Mouse (Mus musculus) frontal cortex, adult 2 months (tissue): ENCODE data around the gene Slc5a10. TPM values are rescaled to one million over a fixed set of nuclear protein-coding genes. Genes with fewer than 3 reads are reported as not detected.

Experiments used
- DNase-seq, 2 experiments: peaks; one replicate each; pipeline ENCODE4 v3.0.0; 2022; ENCODE audit warnings: low spot score in 1 of 2; ENCODE audit errors: extremely low spot score in 1 of 2
- polyA plus RNA-seq: library from polyadenylated mRNA; depleted of rRNA; stranded (reverse); fragments of >200 nt; gene quantifications from 2 replicates; pipeline ENCODE4 v1.2.3, GENCODE M21; 2012

Slc5a10 gene
- polyA plus RNA-seq, 1 experiment, result 0.04 TPM

DNA sequence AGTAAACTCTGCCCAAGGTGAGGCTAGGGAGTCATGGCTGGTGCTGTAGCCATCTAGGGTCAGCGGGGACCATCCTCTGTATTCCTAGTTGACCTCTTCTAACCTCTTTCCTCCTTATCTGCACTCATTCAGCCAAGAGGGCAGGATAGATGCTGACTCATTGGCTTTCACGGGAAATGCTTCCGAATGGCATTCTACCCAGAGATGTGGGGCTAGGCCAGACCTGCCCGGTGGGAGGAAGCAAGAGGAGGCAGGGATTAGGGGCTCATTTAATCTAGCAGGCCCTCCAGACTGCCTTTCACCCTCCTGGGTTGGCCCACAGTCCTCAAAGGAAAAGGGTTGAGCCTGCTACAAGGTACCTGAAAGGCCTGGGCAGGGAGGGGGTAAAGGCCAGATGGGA, 14.4 kb downstream of the Slc5a10 start:
- DNase-seq, result no peak

GRCm38 (mm10) chr11:61705581-61705980, 15.0 kb downstream of the Slc5a10 start:
- DNase-seq, result no peak

GRCm38 (mm10) chr11:61702494-61702893, 18.1 kb downstream of the Slc5a10 start:
- no peak for DNase-seq

DNA sequence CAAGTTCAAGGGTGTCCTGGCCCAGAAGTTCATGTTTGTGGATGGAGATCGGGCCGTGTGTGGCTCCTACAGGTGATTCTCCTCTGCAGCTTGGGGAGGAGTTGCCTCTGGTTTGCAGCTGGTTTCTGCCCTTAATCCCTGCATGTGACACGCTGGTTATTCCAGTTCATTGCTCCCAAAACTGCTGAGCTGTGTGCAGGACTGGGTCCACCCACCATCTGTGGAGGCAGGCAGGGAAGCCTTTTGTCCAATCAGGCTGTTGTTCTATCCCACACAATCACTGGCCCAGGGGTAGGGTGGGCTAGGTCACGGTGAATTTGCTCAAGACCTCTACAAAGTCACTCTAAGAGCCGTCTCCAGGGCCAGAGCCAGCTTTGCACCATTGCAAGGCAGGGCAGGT, 18.9 kb downstream of the Slc5a10 start:
- no peak for DNase-seq

GRCm38 (mm10) chr11:61699933-61700332, 20.7 kb downstream of the Slc5a10 start:
- no peak for DNase-seq

DNA sequence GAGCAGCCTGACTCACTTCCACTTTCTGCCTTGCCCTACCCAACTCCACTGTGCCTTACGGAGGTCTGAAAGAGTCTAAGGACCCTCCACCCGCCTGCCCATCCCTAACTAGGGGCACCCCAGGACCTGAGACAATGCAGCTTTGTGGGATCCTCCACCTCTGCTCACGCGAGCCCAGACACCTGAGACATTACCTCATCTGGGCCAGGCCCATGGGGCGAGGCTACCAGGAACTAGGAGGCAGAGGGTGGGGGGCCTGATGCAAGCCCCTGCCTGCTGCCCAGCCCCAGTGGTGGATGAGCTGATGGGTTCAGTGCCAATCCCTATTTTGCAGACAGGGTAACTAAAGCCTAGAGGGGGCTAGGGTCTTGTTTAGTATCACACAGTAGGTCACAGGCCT, 21.2 kb downstream of the Slc5a10 start:
- no peak for DNase-seq

- DNase-seq, result no peak
Observed at GRCm38 (mm10) chr11:61698852-61699251, 21.8 kb downstream of the Slc5a10 start.

DNA sequence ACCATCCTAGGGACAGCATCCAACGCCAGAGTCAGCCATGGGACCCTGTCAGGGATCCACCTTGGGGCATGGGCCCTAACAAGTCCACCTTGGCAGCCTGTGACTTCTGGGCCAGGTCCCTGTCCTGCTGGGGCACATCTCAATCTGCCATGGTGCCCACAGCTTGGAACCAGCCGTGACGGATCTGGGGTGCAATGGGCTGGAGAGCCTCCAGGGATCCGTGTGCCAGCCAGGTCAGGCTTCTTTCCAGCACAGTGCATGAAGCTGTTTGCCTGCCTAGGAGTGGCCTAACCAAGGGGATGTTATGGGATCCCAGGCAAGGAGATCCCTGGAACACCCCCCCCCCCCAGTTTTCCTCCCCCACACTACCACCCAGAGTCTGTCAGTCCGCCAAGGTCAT, 27.6 kb downstream of the Slc5a10 start:
- no peak for DNase-seq

DNA sequence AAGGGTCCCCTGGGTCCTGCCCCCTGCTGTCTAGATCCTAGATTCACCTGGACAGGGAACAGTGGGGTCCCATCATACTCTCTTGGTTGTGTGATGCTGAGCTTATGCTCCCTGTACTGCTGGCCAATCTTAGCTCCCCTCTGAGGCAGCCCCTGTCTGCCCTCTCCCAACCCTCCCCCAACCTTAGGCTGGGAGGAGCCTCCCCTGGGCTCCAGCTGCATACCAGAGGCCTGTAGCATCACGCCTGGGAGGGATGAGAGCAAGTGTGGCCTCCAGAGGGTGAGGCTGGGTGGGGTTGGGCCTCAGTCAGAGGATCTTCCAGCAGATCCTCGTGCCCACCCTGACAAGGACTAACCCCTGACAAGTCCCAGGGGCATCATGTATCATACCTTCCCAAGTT, 33.0 kb downstream of the Slc5a10 start:
- no peak for DNase-seq

GRCm38 (mm10) chr11:61686906-61687453, 33.6 kb downstream of the Slc5a10 start:
- no peak for DNase-seq

GRCm38 (mm10) chr11:61686141-61686540, 34.5 kb downstream of the Slc5a10 start:
- DNase-seq, result no peak

- DNase-seq, result no peak
Observed at GRCm38 (mm10) chr11:61685119-61685725, 35.4 kb downstream of the Slc5a10 start.

DNA sequence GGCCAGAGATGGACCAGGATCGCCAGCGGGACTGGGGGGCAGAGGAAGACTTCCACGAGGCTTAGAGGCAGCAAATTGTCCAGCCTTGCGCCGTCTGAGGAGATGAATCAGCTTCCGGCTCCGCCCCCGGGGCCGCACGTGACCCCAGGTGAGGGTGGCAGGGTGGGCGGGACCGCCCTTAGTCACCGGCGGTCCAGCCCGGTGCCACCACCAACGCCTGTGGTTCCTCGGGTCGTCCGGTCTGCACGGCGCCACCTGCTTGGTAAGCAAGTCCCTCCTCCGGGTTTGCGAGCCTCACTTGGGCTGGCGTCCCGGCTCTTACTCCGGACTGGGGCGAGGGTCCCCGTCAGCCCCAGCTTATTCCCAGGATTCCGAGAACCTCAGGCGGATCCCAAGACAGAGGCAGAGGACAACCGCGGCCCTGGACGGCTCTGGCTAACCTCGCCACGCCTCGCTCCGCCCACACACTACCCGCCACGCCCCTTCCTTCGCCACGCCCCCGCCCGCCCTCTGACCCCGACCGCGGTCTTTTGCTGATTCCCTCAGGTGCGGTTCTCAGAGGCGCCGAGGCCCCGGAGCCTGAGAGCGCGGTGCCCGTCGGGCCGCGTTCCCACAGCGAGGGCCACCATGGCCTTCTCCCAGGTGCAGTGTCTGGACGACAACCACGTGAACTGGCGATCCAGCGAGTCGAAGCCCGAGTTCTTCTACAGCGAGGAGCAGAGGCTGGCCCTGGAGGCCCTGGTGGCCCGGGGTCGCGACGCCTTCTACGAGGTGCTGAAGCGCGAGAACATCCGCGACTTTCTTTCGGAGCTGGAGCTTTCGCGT, 36.5 kb downstream of the Slc5a10 start, which contains the start of gene Fam83g:
Fam83g (plus strand) TSS at position 185 of the 825 bp plus-strand sequence.
- no peak for DNase-seq

GRCm38 (mm10) chr11:61679091-61679866, 41.3 kb downstream of the Slc5a10 start:
- DNase-seq, result no peak

- no peak for DNase-seq
Observed at GRCm38 (mm10) chr11:61677709-61678108, 42.9 kb downstream of the Slc5a10 start.

- no peak for DNase-seq
Observed at GRCm38 (mm10) chr11:61676216-61676854, 44.3 kb downstream of the Slc5a10 start.

DNA sequence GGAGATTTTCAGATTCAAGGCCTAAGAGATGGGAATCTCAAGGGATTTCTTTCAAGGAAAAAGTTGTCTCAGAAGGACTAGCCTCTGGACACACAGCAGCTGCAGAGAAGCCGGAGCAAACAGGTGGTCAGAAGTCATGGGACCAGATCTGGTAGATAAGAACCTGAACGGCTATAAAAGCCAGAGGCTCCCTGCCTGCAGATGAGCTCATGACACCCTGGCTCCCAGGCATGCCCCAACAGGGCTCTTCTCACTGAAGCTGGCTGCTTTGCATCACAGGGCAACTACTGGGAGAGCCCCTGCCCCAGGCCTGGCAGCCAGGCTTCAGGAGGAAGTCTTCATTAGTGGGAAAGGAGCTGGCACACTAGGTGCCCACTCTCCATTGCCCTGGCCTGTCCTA, 45.3 kb downstream of the Slc5a10 start:
- no peak for DNase-seq

DNA sequence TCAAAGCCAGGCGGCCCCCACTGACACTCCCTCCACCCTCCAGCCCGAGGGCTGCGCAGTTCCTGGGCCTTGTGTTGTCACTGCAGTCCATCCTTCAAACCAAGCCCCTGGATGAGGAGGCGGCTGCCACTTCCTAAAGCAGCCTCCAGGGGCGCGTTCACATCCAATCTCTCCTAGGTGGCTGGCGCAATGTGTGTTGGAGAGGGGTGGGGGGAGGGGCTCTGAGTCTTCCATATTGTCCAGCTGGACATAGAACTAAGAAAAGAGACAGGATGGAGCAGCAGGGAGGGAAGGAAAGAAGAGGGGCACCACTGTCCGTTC, 45.8 kb downstream of the Slc5a10 start:
- no peak for DNase-seq

- no peak for DNase-seq
Observed at GRCm38 (mm10) chr11:61674151-61674838, 46.3 kb downstream of the Slc5a10 start.

DNA sequence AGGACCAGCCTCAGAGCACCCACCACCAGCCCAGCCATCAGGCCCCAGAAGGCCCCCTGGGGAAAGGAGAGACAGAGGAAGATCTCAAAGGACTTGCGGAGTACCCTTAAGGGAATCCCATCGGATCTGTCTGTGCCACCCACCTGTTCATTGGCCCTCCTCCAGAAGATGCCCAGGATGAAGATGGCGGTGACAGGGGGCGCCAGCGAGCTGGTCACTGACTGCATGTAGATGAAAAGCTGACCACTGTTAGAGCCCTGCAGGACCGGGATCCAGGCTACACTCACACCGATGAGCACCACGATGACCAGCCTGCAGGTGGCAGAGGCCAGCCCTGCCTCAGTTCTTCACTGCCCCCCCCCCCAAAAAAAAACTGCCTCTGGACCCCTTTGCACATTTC, 46.9 kb downstream of the Slc5a10 start:
- peak in 1 of 2 experiments; percentile 41 for DNase-seq
